In the genomic region with DNA sequence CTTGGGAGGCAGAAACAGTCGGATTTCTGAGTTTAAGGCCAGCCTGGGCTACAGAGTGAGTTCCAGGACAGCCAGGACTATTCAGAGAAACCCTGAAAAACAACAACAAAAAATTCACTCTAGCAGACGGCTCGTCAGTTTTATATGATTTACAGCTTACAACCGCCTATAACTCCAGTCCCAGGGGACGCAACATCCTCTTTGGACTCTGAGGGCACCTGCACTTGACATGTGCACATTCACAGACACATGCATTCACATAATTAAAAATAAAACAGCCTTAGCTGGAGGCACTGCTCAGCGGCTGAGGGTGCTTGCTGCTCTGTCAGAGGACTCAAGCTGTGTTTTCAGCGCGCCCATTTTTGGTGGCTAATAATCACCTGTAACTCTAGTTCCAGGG, we compare ENCODE assay signal across 19 mouse cellular contexts. TPM values are rescaled to one million over a fixed set of nuclear protein-coding genes. Genes with fewer than 3 reads are reported as not detected.
A peak's percentile ranks its signal among the peaks of the same experiment; 100 is the strongest.
DNase-seq lines count a peak whose midpoint lies in the region; ATAC-seq and TF ChIP-seq lines count a peak whose summit lies in the region.
"Had no signal": no experiment of that assay in that cellular context is flagged by ENCODE, and none has a peak within 500 bp of the region (broad histone marks: within the 10 kb centered on the region; RNA-seq: fewer than 3 reads in every experiment).

No protein-coding gene starts in this region.

- TF ChIP-seq CTCF in spleen, adult 2 months (IDR thresholded peaks at IDR 0.05; ENCODE audit: extremely low read depth, insufficient read depth, insufficient read length, insufficient replicate concordance) = no peak
- no peak for TF ChIP-seq CTCF in ES-Bruce4 (IDR thresholded peaks at IDR 0.05; ENCODE audit: low read depth, low read length)

- H3K27me3 ChIP-seq in spleen, adult 2 months (ENCODE audit: control insufficient read depth, insufficient read depth, low read length) = no peaks in the 10 kb centered on the region
- H3K27me3 ChIP-seq in ES-Bruce4 (ENCODE audit: control insufficient read depth, insufficient read depth, low read length, poor library complexity, severe bottlenecking) = no peaks in the 10 kb centered on the region
- no peaks in the 10 kb centered on the region for H3K27me3 ChIP-seq in splenic B cell, adult 2 months (ENCODE audit: control insufficient read depth, insufficient read depth, low read length, poor library complexity, severe bottlenecking)
- H3K27me3 ChIP-seq in forebrain, embryonic 14.5 days (replicated peaks; ENCODE audit: control insufficient read depth, insufficient read depth, low read length) = no peaks in the 10 kb centered on the region
- H3K27me3 ChIP-seq: forebrain, embryonic 15.5 days; hindbrain, embryonic 12.5 days; hindbrain, embryonic 15.5 days had no signal

- TF ChIP-seq POLR2A in spleen, adult 2 months (IDR thresholded peaks at IDR 0.05; ENCODE audit: low read depth, low read length) = no peak
- no peak for TF ChIP-seq POLR2A in ES-Bruce4 (IDR thresholded peaks at IDR 0.05; ENCODE audit: insufficient read depth, low read length)

- H3K4me2 ChIP-seq in forebrain, embryonic 14.5 days (ENCODE audit: low read length) = no peak overlapping the region
- H3K4me2 ChIP-seq: forebrain, embryonic 15.5 days; heart, embryonic 11.5 days; hindbrain, embryonic 12.5 days; hindbrain, embryonic 15.5 days had no signal

- H3K9me3 ChIP-seq in ES-Bruce4 (replicated peaks; ENCODE audit: control insufficient read depth, insufficient read depth, low read length, poor library complexity, severe bottlenecking) = no peaks in the 10 kb centered on the region
- no peaks in the 10 kb centered on the region for H3K9me3 ChIP-seq in forebrain, embryonic 14.5 days (replicated peaks; ENCODE audit: control insufficient read depth, low read length)
- H3K9me3 ChIP-seq: forebrain, embryonic 15.5 days; hindbrain, embryonic 12.5 days; hindbrain, embryonic 15.5 days had no signal

- H3K4me1 ChIP-seq in spleen, adult 2 months (ENCODE audit: control insufficient read depth, insufficient read depth, insufficient read length) = peaks cover 19% of the 10 kb centered on the region; the same call in 1 of the 2 replicates
- H3K4me1 ChIP-seq in ES-Bruce4 (ENCODE audit: control insufficient read depth, insufficient read depth, low read length) = peaks cover 1% of the 10 kb centered on the region
- H3K4me1 ChIP-seq in forebrain, embryonic 14.5 days (ENCODE audit: control insufficient read depth, insufficient read depth, low read length) = no peaks in the 10 kb centered on the region
- H3K4me1 ChIP-seq: forebrain, embryonic 15.5 days; hindbrain, embryonic 15.5 days had no signal

- H3K36me3 ChIP-seq in spleen, adult 2 months (ENCODE audit: control insufficient read depth, insufficient read depth, low read length) = no peaks in the 10 kb centered on the region
- H3K36me3 ChIP-seq in ES-Bruce4 (ENCODE audit: control insufficient read depth, insufficient read depth, low read length, poor library complexity, severe bottlenecking) = no peaks in the 10 kb centered on the region
- no peaks in the 10 kb centered on the region for H3K36me3 ChIP-seq in splenic B cell, adult 2 months (ENCODE audit: control insufficient read depth, insufficient read depth, low read length, poor library complexity, severe bottlenecking)
- no peaks in the 10 kb centered on the region for H3K36me3 ChIP-seq in forebrain, embryonic 14.5 days (ENCODE audit: control insufficient read depth, insufficient read depth, low read length)
- H3K36me3 ChIP-seq: forebrain, embryonic 15.5 days; hindbrain, embryonic 12.5 days; hindbrain, embryonic 15.5 days had no signal

- 47% methylated on average over 8 of the region's 8 CpGs for WGBS in spleen, adult 2 months
- WGBS in forebrain, embryonic 14.5 days = 84% methylated on average over 8 of the region's 8 CpGs

- peak; percentile 43 to 60 for DNase-seq in spleen, adult 2 months (ENCODE audit: low read depth in 1 of 2, low spot score in 2 of 2)
- no peak for DNase-seq in spleen, adult 12 weeks (ENCODE audit: low spot score)
- DNase-seq in B cell, adult 2 months = peak; percentile 72 to 76
- DNase-seq in splenic B cell, adult 2 months (ENCODE audit: low read depth, low spot score) = peak; percentile 84
- DNase-seq in heart, adult 18-20 months = no peak
- no peak for DNase-seq in forebrain, embryonic 14.5 days (ENCODE audit: low spot score)
- DNase-seq: adrenal gland, adult 8-10 months; adrenal gland, postnatal 25 days; cerebellum, adult 18-20 months; cerebellum, adult 9-10 months; cerebellum, postnatal 14 days; gastrocnemius, postnatal 10 days; gastrocnemius, postnatal 36 days had no signal

- no peak overlapping the region for H3K4me3 ChIP-seq in spleen, adult 2 months (ENCODE audit: extremely low read depth, insufficient read depth, insufficient read length)
- H3K4me3 ChIP-seq in ES-Bruce4 (ENCODE audit: low read depth, low read length) = no peak overlapping the region
- H3K4me3 ChIP-seq in forebrain, embryonic 14.5 days (ENCODE audit: low read depth, low read length) = no peak overlapping the region
- H3K4me3 ChIP-seq: forebrain, embryonic 15.5 days; hindbrain, embryonic 12.5 days; hindbrain, embryonic 15.5 days had no signal

- no peak for TF ChIP-seq EP300 in ES-Bruce4 (IDR thresholded peaks at IDR 0.05; ENCODE audit: insufficient read depth, low read depth, low read length)

- H3K9ac ChIP-seq in ES-Bruce4 (ENCODE audit: low read depth, poor library complexity, severe bottlenecking) = 0 out of 2 replicates have a peak overlapping the region, but pooled peaks have one; percentile 10
- H3K9ac ChIP-seq in forebrain, embryonic 14.5 days (ENCODE audit: low read length) = no peak overlapping the region
- H3K9ac ChIP-seq: forebrain, embryonic 15.5 days; hindbrain, embryonic 12.5 days; hindbrain, embryonic 15.5 days had no signal

- no peak for ATAC-seq in forebrain, embryonic 14.5 days
- ATAC-seq: activated CD4-positive, CD25-positive, alpha-beta regulatory T cell, adult 4 months; forebrain, embryonic 15.5 days had no signal

- no peak overlapping the region for H3K27ac ChIP-seq in spleen, adult 2 months (ENCODE audit: insufficient read depth, low read length)
- H3K27ac ChIP-seq in ES-Bruce4 (ENCODE audit: insufficient read depth, low read length) = peak overlapping the region; percentile 7; the same call in 1 of the 2 replicates
- H3K27ac ChIP-seq in forebrain, embryonic 14.5 days (ENCODE audit: low read depth, low read length) = no peak overlapping the region
- H3K27ac ChIP-seq: forebrain, embryonic 15.5 days; hindbrain, embryonic 12.5 days; hindbrain, embryonic 15.5 days had no signal

RNA-seq across cellular contexts. Expression of a gene that starts 37.2 kb away (rescaled TPM):
- polyA plus RNA-seq in spleen, adult 2 months (2012; rRNA removed) = 22.2 and 22.6 TPM in 2 replicates
- 218 and 227 TPM in 2 replicates for polyA plus RNA-seq in ES-Bruce4 (2011; ENCODE audit: insufficient read depth, insufficient read length, low read depth, missing spikeins)
- 1 to 10 TPM; 2.6 to 4.6 TPM for total RNA-seq in heart, adult 18-20 months (2021)
- 12.9 and 13.6 TPM in 2 replicates for polyA plus RNA-seq in forebrain, embryonic 14.5 days (2014; fragmentation: Nextera tagmentation; extraction: Ambion mirVana)

Comparison
In these comparisons a context has a peak if more than half of its experiments do, and no peak if none do; other contexts are left out.
1. DNase-seq: peak in spleen, adult 2 months (2 of 2), B cell, adult 2 months (2 of 2) and splenic B cell, adult 2 months (single experiment); none in spleen, adult 12 weeks (single experiment), heart, adult 18-20 months (0 of 2) and forebrain, embryonic 14.5 days (single experiment).